Mouse (Mus musculus): ENCODE data around the gene Arhgap18. TPM values are rescaled to one million over a fixed set of nuclear protein-coding genes. Genes with fewer than 3 reads are reported as not detected.

Arhgap18 gene
- total RNA-seq, 1 experiment from 2014 or later, result 95.5 TPM

- peak; percentile 40 to 51; a peak in 3 of 4 replicates for ATAC-seq (replicated peaks in 1 of 2; ENCODE audit: insufficient read depth in 1 of 2, low FRiP score in 2 of 2, low TSS enrichment in 1 of 2, low read depth in 1 of 2, poor library complexity in 2 of 2, severe bottlenecking in 2 of 2)
Measured at GRCm38 (mm10) chr10:26772624-26773540, 19.7 kb downstream of the Arhgap18 start.

GRCm38 (mm10) chr10:26773541-26773940 lies 20.3 kb downstream of the Arhgap18 start:
- ATAC-seq (replicated peaks in 1 of 2; ENCODE audit: insufficient read depth in 1 of 2, low FRiP score in 2 of 2, low TSS enrichment in 1 of 2, low read depth in 1 of 2, poor library complexity in 2 of 2, severe bottlenecking in 2 of 2), result no peak

- ATAC-seq (replicated peaks in 1 of 2; ENCODE audit: insufficient read depth in 1 of 2, low FRiP score in 2 of 2, low TSS enrichment in 1 of 2, low read depth in 1 of 2, poor library complexity in 2 of 2, severe bottlenecking in 2 of 2), result no peak
Measured at GRCm38 (mm10) chr10:26774266-26774665, 21.0 kb downstream of the Arhgap18 start.

- no peak for ATAC-seq (replicated peaks in 1 of 2; ENCODE audit: insufficient read depth in 1 of 2, low FRiP score in 2 of 2, low TSS enrichment in 1 of 2, low read depth in 1 of 2, poor library complexity in 2 of 2, severe bottlenecking in 2 of 2)
Measured at GRCm38 (mm10) chr10:26776443-26776842, 23.2 kb downstream of the Arhgap18 start.

GRCm38 (mm10) chr10:26780581-26780980 lies 27.4 kb downstream of the Arhgap18 start:
- peak; percentile 51 to 57 for ATAC-seq (replicated peaks in 1 of 2; ENCODE audit: insufficient read depth in 1 of 2, low FRiP score in 2 of 2, low TSS enrichment in 1 of 2, low read depth in 1 of 2, poor library complexity in 2 of 2, severe bottlenecking in 2 of 2)

- 0 out of 4 replicates have a peak, but pooled peaks of 1 of the 2 experiments have one; percentile 3 for ATAC-seq (replicated peaks in 1 of 2; ENCODE audit: insufficient read depth in 1 of 2, low FRiP score in 2 of 2, low TSS enrichment in 1 of 2, low read depth in 1 of 2, poor library complexity in 2 of 2, severe bottlenecking in 2 of 2)
Measured at GRCm38 (mm10) chr10:26789680-26790079, 36.5 kb downstream of the Arhgap18 start.

GRCm38 (mm10) chr10:26791810-26792209 lies 38.6 kb downstream of the Arhgap18 start:
- ATAC-seq (replicated peaks in 1 of 2; ENCODE audit: insufficient read depth in 1 of 2, low FRiP score in 2 of 2, low TSS enrichment in 1 of 2, low read depth in 1 of 2, poor library complexity in 2 of 2, severe bottlenecking in 2 of 2), result peak; percentile 62 to 63; a peak in 3 of 4 replicates

- no peak for ATAC-seq (replicated peaks in 1 of 2; ENCODE audit: insufficient read depth in 1 of 2, low FRiP score in 2 of 2, low TSS enrichment in 1 of 2, low read depth in 1 of 2, poor library complexity in 2 of 2, severe bottlenecking in 2 of 2)
Measured at GRCm38 (mm10) chr10:26793013-26793412, 39.8 kb downstream of the Arhgap18 start.

GRCm38 (mm10) chr10:26796432-26797286 lies 43.4 kb downstream of the Arhgap18 start:
- ATAC-seq (replicated peaks in 1 of 2; ENCODE audit: insufficient read depth in 1 of 2, low FRiP score in 2 of 2, low TSS enrichment in 1 of 2, low read depth in 1 of 2, poor library complexity in 2 of 2, severe bottlenecking in 2 of 2), result no peak

- peak; percentile 5 to 29; a peak in 2 of 4 replicates for ATAC-seq (replicated peaks in 1 of 2; ENCODE audit: insufficient read depth in 1 of 2, low FRiP score in 2 of 2, low TSS enrichment in 1 of 2, low read depth in 1 of 2, poor library complexity in 2 of 2, severe bottlenecking in 2 of 2)
Measured at GRCm38 (mm10) chr10:26797287-26797672, 44.1 kb downstream of the Arhgap18 start.

- ATAC-seq (replicated peaks in 1 of 2; ENCODE audit: insufficient read depth in 1 of 2, low FRiP score in 2 of 2, low TSS enrichment in 1 of 2, low read depth in 1 of 2, poor library complexity in 2 of 2, severe bottlenecking in 2 of 2), result 0 out of 4 replicates have a peak, but pooled peaks of 1 of the 2 experiments have one; percentile 0
Measured at GRCm38 (mm10) chr10:26798752-26799411, 45.7 kb downstream of the Arhgap18 start.

- ATAC-seq (replicated peaks in 1 of 2; ENCODE audit: insufficient read depth in 1 of 2, low FRiP score in 2 of 2, low TSS enrichment in 1 of 2, low read depth in 1 of 2, poor library complexity in 2 of 2, severe bottlenecking in 2 of 2), result peak; percentile 95 to 97
Measured at GRCm38 (mm10) chr10:26799562-26800051, 46.4 kb downstream of the Arhgap18 start.

- ATAC-seq (replicated peaks in 1 of 2; ENCODE audit: insufficient read depth in 1 of 2, low FRiP score in 2 of 2, low TSS enrichment in 1 of 2, low read depth in 1 of 2, poor library complexity in 2 of 2, severe bottlenecking in 2 of 2), result no peak
Measured at GRCm38 (mm10) chr10:26804351-26804983, 51.2 kb downstream of the Arhgap18 start.

GRCm38 (mm10) chr10:26805007-26805406 lies 51.8 kb downstream of the Arhgap18 start:
- ATAC-seq (replicated peaks in 1 of 2; ENCODE audit: insufficient read depth in 1 of 2, low FRiP score in 2 of 2, low TSS enrichment in 1 of 2, low read depth in 1 of 2, poor library complexity in 2 of 2, severe bottlenecking in 2 of 2), result no peak

- no peak for ATAC-seq (replicated peaks in 1 of 2; ENCODE audit: insufficient read depth in 1 of 2, low FRiP score in 2 of 2, low TSS enrichment in 1 of 2, low read depth in 1 of 2, poor library complexity in 2 of 2, severe bottlenecking in 2 of 2)
Measured at GRCm38 (mm10) chr10:26806092-26806491, 52.9 kb downstream of the Arhgap18 start.

GRCm38 (mm10) chr10:26810059-26810458 lies 56.8 kb downstream of the Arhgap18 start:
- no peak for ATAC-seq (replicated peaks in 1 of 2; ENCODE audit: insufficient read depth in 1 of 2, low FRiP score in 2 of 2, low TSS enrichment in 1 of 2, low read depth in 1 of 2, poor library complexity in 2 of 2, severe bottlenecking in 2 of 2)

- no peak for ATAC-seq (replicated peaks in 1 of 2; ENCODE audit: insufficient read depth in 1 of 2, low FRiP score in 2 of 2, low TSS enrichment in 1 of 2, low read depth in 1 of 2, poor library complexity in 2 of 2, severe bottlenecking in 2 of 2)
Measured at GRCm38 (mm10) chr10:26810810-26811209, 57.6 kb downstream of the Arhgap18 start.
